Mouse (Mus musculus) lung, embryonic 14.5 days (tissue): ENCODE results near the gene Erc2. TPM values are rescaled to one million over a fixed set of nuclear protein-coding genes. Genes with fewer than 3 reads are reported as not detected.
"Not testable (repeated sequence)": the region's sequence is repeated elsewhere in the genome, so short reads cannot be mapped to it uniquely, and the experiment has no call there.

Experiments
- ATAC-seq: fragments of 200-750 bp; cut with Nextera tagmentation; 2 replicates; pipeline ENCODE4 v1.8.0; 2017; ENCODE audit warnings: mild to moderate bottlenecking, moderate TSS enrichment, moderate library complexity; ENCODE audit not compliant: insufficient read depth
- DNase-seq: peaks from one replicate; pipeline ENCODE4 v3.0.0-alpha.2; 2015
- H3K27ac ChIP-seq: fragments of 300-500 bp; sonication (generic); 2 replicates; pipeline ENCODE4 v1.5.1; 2014; ENCODE audit warnings: low read depth, mild to moderate bottlenecking, moderate library complexity
- H3K27me3 ChIP-seq: fragments of 300-500 bp; sonication (generic); 2 replicates; pipeline ENCODE4 v1.6.1; 2014; ENCODE audit warnings: low read length, control low read depth; ENCODE audit not compliant: insufficient read depth
- H3K36me3 ChIP-seq: fragments of 300-500 bp; sonication (generic); 2 replicates; pipeline ENCODE4 v1.6.1; 2014; ENCODE audit warnings: control low read depth; ENCODE audit not compliant: insufficient read depth
- H3K4me1 ChIP-seq: fragments of 300-500 bp; sonication (generic); 2 replicates; pipeline ENCODE4 v1.6.1; 2014; ENCODE audit warnings: antibody characterized with exemption, control low read depth; ENCODE audit not compliant: insufficient read depth
- H3K4me2 ChIP-seq: fragments of 300-500 bp; sonication (generic); 2 replicates; pipeline ENCODE4 v1.6.1; 2014; ENCODE audit warnings: mild to moderate bottlenecking
- H3K4me3 ChIP-seq: fragments of 300-500 bp; sonication (generic); 2 replicates; pipeline ENCODE4 v1.5.1; 2014; ENCODE audit warnings: low read depth, low read length
- H3K9ac ChIP-seq: fragments of 300-500 bp; sonication (generic); 2 replicates; pipeline ENCODE4 v1.6.1; 2014
- H3K9me3 ChIP-seq: fragments of 300-500 bp; sonication (generic); 2 replicates; pipeline ENCODE4 v1.6.1; 2016; ENCODE audit warnings: low read depth, low read length, control low read depth
- CTCF ChIP-seq: IDR thresholded peaks from 2 replicates; pipeline ENCODE4 v1.5.1; 2016; ENCODE audit warnings: antibody characterized with exemption, low read depth
- whole genome bisulfite sequencing: fragments of 180-500 bp; shearing (Covaris S2); extraction: QIAGEN DNeasy Blood & Tissue Kit; methylation state at CpG from one replicate; pipeline ENCODE4 v1.1.7; 2014; 5-methylcytosine and 5-hydroxymethylcytosine counted together
- polyA plus RNA-seq: library from polyadenylated mRNA; unstranded; fragments of >200 nt; fragmentation: Nextera tagmentation; extraction: Ambion mirVana; gene quantifications from 2 replicates; pipeline ENCODE4 v1.2.1, GENCODE M21; 2014

Gene Erc2
- polyA plus RNA-seq, 1 experiment from 2014 or later: 2.1 TPM

DNA sequence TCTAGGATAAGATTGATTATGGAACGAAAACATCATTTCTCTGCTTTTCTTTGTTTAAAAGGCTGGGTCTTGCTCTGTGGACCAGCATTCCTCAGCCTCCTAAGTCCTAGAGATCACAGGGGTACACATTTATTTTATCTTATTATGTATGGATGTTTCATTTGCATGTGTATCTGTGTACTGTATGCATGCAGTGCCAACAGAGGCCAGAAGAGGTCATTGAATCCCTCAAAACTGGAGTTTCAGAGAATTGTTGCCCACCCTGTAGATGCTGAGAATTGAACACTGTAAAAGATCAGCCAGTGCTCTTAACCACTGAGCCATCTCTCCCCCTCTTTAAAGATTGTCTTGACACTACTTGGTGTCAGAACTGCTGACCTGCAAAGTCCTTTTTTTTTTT, 251.4 kb downstream of the Erc2 start:
- WGBS: 76% methylated on average over 1 of the region's 1 CpGs
- no peak overlapping the region for H3K9ac ChIP-seq
- no peak overlapping the region for H3K27ac ChIP-seq
- H3K27me3 ChIP-seq: no peaks in the 10 kb centered on the region
- H3K4me2 ChIP-seq: no peak overlapping the region
- no peaks in the 10 kb centered on the region for H3K4me1 ChIP-seq
- H3K9me3 ChIP-seq: no peaks in the 10 kb centered on the region
- no peaks in the 10 kb centered on the region for H3K36me3 ChIP-seq
- DNase-seq: peak; percentile 5
- ATAC-seq: no peak
- H3K4me3 ChIP-seq: no peak overlapping the region
- 0 out of 2 replicates have a peak, but pooled peaks have one; percentile 9 for TF ChIP-seq CTCF

DNA sequence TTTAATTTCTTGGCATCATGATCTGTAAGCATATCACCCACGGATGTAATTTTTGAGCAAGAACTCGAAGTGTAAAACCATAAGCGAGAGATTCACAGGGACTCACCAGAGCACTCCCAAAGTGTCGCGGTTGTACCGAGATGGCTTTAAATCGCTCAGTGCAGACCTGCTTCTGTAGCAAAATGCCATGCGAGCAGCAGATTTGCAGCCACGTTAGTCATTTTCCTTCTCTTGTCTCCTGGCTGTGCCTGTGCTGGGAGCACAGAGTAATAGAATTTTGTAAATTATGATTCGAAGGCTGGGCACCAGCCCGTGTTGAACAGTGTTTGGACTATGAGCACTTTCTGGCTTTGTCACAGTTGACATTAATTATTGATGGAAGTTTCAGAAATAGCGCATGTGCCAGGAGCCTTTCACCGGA, 253.8 kb downstream of the Erc2 start:
- ATAC-seq: no peak
- TF ChIP-seq CTCF: no peak

DNA sequence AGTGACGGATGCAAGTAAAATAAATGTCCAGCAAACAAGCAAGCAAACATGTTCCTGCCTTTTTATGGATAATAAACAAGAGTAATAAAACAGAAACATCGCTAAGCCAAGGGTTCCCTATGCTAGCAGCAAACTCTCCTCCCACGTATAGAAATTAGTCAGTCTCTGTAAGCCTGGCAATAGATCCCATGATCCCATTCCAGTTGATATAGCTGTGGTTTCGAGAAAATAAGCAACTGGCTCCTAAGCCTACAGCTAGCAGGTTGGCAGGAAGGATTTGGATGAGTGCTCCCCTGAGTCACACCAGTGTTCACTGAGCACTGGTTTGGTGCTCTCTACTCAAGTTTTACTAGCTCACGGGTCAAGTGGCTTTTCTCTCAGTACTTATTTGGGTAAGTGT, 259.7 kb downstream of the Erc2 start:
- no peak for TF ChIP-seq CTCF
- Histone ChIP-seq H3K27me3 (no peaks in the 10 kb centered on the region), H3K9ac (no peak overlapping the region), H3K27ac (no peak overlapping the region), H3K4me1 (no peaks in the 10 kb centered on the region), H3K4me3 (no peak overlapping the region), H3K9me3 (no peaks in the 10 kb centered on the region), H3K4me2 (no peak overlapping the region), H3K36me3 (no peaks in the 10 kb centered on the region)
- ATAC-seq (no peak), DNase-seq (no peak)
- WGBS: 77% methylated on average over 5 of the region's 5 CpGs

More for the DNA sequence above, 253.8 kb downstream of the Erc2 start:
- Histone ChIP-seq H3K27ac (no peak overlapping the region), H3K27me3 (no peaks in the 10 kb centered on the region), H3K4me1 (no peaks in the 10 kb centered on the region), H3K36me3 (no peaks in the 10 kb centered on the region), H3K4me2 (no peak overlapping the region), H3K4me3 (no peak overlapping the region), H3K9ac (no peak overlapping the region), H3K9me3 (no peaks in the 10 kb centered on the region)
- no peak for DNase-seq
- WGBS: 74% methylated on average over 13 of the region's 13 CpGs

DNA sequence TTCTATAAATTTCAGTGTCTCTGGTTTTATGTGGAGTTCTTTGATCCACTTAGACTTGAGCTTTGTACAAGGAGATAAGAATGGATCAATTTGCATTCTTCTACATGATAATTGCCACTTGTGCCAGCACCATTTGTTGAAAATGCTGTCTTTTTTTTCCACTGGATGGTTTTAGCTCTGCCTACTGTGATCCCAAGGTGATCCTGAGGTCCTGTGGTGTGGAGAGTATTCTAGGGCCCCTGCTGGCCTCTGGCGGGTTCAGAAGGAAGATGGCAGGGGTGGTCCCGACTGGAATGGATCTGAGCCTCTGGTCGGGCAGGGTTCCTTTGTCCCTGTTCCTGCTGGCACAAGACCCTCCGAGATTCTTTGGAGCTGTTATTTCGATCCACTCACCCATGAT, 264.1 kb downstream of the Erc2 start:
- WGBS: 83% methylated on average over 5 of the region's 5 CpGs

DNA sequence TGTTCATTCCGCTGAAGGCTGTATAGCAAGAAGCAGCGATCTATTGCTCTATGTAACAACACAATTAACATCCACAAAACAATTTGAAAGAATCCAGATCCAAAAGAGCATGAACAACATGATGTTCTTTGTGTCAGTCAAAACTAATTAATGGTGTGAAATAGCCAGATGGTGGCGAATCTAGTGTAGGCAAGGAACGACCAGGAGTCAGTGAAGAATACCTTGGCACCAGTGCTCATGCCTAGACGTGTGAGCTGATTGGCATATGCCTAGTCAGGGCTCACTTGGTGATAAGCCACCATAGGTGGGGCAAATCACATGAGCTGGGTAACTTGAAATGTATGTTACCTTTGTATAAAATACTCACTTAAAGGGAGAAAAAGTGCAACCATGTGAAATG, 265.3 kb downstream of the Erc2 start:
- no peak for ATAC-seq
- no peaks in the 10 kb centered on the region for H3K9me3 ChIP-seq

More for the DNA sequence above, 264.1 kb downstream of the Erc2 start:
- H3K36me3 ChIP-seq, H3K4me1 ChIP-seq, H3K27me3 ChIP-seq, H3K4me2 ChIP-seq, H3K9me3 ChIP-seq, H3K27ac ChIP-seq, H3K9ac ChIP-seq, ATAC-seq, H3K4me3 ChIP-seq, DNase-seq: not testable (repeated sequence)

DNA sequence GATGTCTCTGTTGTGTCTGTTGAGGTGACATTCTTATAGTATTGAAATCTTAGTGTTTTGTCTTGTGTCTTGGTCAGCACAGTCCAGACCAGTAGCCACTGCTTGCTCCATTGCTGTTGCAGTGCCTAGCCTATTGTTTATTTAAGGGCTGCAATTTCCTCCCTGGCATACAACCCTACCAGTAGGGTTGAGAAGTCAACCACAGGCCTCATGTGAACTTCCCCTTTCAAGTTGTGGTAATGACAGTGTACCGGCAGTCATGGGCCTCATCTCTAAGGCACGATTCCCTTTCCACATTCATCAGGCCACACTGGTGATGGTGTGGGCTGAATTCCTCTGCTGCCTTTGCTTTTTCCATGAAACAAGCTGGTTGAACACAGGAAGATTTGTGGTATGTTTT, 267.4 kb downstream of the Erc2 start:
- Histone ChIP-seq H3K4me2 (no peak overlapping the region), H3K4me1 (no peaks in the 10 kb centered on the region), H3K27ac (no peak overlapping the region), H3K27me3 (no peaks in the 10 kb centered on the region), H3K9me3 (no peaks in the 10 kb centered on the region), H3K9ac (no peak overlapping the region), H3K36me3 (no peaks in the 10 kb centered on the region), H3K4me3 (no peak overlapping the region)
- DNase-seq (no peak), ATAC-seq (no peak)
- 79% methylated on average over 2 of the region's 2 CpGs for WGBS
- no peak for TF ChIP-seq CTCF

More for the DNA sequence above, 265.3 kb downstream of the Erc2 start:
- no peak for DNase-seq
- H3K4me1 ChIP-seq: no peaks in the 10 kb centered on the region
- H3K27ac ChIP-seq: no peak overlapping the region
- H3K27me3 ChIP-seq: no peaks in the 10 kb centered on the region
- no peak overlapping the region for H3K4me3 ChIP-seq
- 83% methylated on average over 5 of the region's 5 CpGs for WGBS
- no peaks in the 10 kb centered on the region for H3K36me3 ChIP-seq
- no peak overlapping the region for H3K4me2 ChIP-seq
- no peak for TF ChIP-seq CTCF
- H3K9ac ChIP-seq: no peak overlapping the region

DNA sequence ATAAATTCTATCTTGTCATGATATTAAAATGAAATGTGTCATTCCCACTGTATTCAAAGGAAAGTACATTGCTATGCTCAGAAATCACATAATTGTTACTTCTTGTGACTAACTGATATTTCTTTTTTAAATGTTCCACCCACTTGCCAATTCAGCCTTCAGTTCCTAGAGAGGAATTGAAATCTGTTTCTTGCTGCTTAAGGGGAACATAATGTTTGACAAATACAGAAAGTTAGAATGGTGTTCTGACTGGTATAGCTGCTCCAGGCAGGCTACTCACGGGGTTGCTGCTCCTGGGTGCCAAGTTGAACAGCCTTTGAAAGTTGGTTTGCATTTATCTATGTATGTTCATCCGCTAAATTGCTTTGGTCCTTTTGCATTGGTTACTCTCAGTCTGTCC, 270.2 kb downstream of the Erc2 start:
- H3K9me3 ChIP-seq: no peaks in the 10 kb centered on the region
- WGBS: 80% methylated on average over 2 of the region's 2 CpGs
- no peaks in the 10 kb centered on the region for H3K27me3 ChIP-seq
- H3K36me3 ChIP-seq: no peaks in the 10 kb centered on the region
- no peak for TF ChIP-seq CTCF
- ATAC-seq (no peak), DNase-seq (no peak)
- H3K4me2 ChIP-seq: no peak overlapping the region
- no peaks in the 10 kb centered on the region for H3K4me1 ChIP-seq
- H3K4me3 ChIP-seq: no peak overlapping the region
- H3K9ac ChIP-seq: no peak overlapping the region
- no peak overlapping the region for H3K27ac ChIP-seq

DNA sequence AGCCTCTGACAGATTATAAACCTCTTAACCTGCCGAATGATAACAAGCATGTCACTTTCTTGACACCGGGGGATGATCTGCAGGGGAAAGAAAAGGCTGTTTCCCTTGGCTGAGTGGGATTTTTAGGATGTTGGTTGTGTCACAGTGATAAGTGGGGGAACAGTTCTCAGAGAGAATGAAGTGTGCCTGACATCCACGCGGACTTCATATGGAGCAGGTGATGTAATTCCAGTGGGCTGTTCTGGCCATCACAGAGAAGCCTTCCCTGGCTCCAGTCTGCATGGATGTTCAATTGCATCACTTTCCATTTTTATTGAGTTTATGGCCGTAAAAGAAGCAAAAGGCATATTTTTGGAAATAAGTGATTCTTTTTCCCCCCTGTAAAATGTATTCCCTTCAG, 279.5 kb downstream of the Erc2 start:
- Histone ChIP-seq H3K4me3 (no peak overlapping the region), H3K9me3 (no peaks in the 10 kb centered on the region), H3K4me2 (no peak overlapping the region), H3K27me3 (no peaks in the 10 kb centered on the region), H3K4me1 (no peaks in the 10 kb centered on the region), H3K27ac (no peak overlapping the region), H3K9ac (no peak overlapping the region), H3K36me3 (no peaks in the 10 kb centered on the region)
- WGBS: 41% methylated on average over 5 of the region's 5 CpGs
- no peak for ATAC-seq
- TF ChIP-seq CTCF: no peak
- no peak for DNase-seq
